Mouse (Mus musculus) frontal cortex, postnatal 10 days (tissue): ENCODE results near the gene Ttf2.

Experiments used
- DNase-seq, 2 experiments: peaks; one replicate each; pipeline ENCODE4 v3.0.0; 2022; ENCODE audit warnings: low spot score in 2 of 2, mixed read lengths in 1 of 2

Gene Ttf2

GRCm38 (mm10) chr3:100969176-100969917 is at the start of gene Ttf2:
Gene Ttf2 (minus strand): TSS chr3:100969663.
- DNase-seq: peak; percentile 76 to 87

- DNase-seq: no peak
These were observed 49.0 kb upstream of the Ttf2 start for GRCm38 (mm10) chr3:101018494-101018893.

- DNase-seq: no peak
These were observed 46.6 kb upstream of the Ttf2 start for GRCm38 (mm10) chr3:101016050-101016449.

- DNase-seq: no peak
These were observed 45.8 kb upstream of the Ttf2 start for GRCm38 (mm10) chr3:101015254-101015653.

GRCm38 (mm10) chr3:101013536-101013935 is 44.1 kb upstream of the Ttf2 start:
- no peak for DNase-seq

- DNase-seq: no peak
These were observed 43.5 kb upstream of the Ttf2 start for GRCm38 (mm10) chr3:101013005-101013404.

GRCm38 (mm10) chr3:101012597-101012996 is 43.1 kb upstream of the Ttf2 start:
- no peak for DNase-seq

- DNase-seq: peak; percentile 32 to 65
These were observed 42.7 kb upstream of the Ttf2 start for GRCm38 (mm10) chr3:101012131-101012571.

- DNase-seq: no peak
These were observed 41.7 kb upstream of the Ttf2 start for GRCm38 (mm10) chr3:101011203-101011600.

GRCm38 (mm10) chr3:101010589-101011202 is 41.2 kb upstream of the Ttf2 start:
- DNase-seq: no peak

- no peak for DNase-seq
These were observed 37.8 kb upstream of the Ttf2 start for GRCm38 (mm10) chr3:101007112-101007782.

GRCm38 (mm10) chr3:101005392-101005791 is 35.9 kb upstream of the Ttf2 start:
- DNase-seq: no peak

- no peak for DNase-seq
These were observed 34.3 kb upstream of the Ttf2 start for GRCm38 (mm10) chr3:101003575-101004356.

- no peak for DNase-seq
These were observed 30.3 kb upstream of the Ttf2 start for GRCm38 (mm10) chr3:100999732-101000131.

- peak in 1 of 2 experiments; percentile 52 for DNase-seq
These were observed 29.5 kb upstream of the Ttf2 start for GRCm38 (mm10) chr3:100998904-100999340.

- DNase-seq: peak in 1 of 2 experiments; percentile 29
These were observed 28.5 kb upstream of the Ttf2 start for GRCm38 (mm10) chr3:100997785-100998570.

GRCm38 (mm10) chr3:100994252-100994651 is 24.8 kb upstream of the Ttf2 start:
- DNase-seq: no peak

GRCm38 (mm10) chr3:100993718-100994117 is 24.3 kb upstream of the Ttf2 start:
- no peak for DNase-seq

- DNase-seq: no peak
These were observed 23.7 kb upstream of the Ttf2 start for GRCm38 (mm10) chr3:100993158-100993557.

GRCm38 (mm10) chr3:100990231-100990630 is 20.8 kb upstream of the Ttf2 start:
- no peak for DNase-seq

GRCm38 (mm10) chr3:100989417-100989816 is 20.0 kb upstream of the Ttf2 start:
- no peak for DNase-seq
